Mouse (Mus musculus) Patski (cell line): ENCODE results near the gene Dok5. TPM values are rescaled to one million over a fixed set of nuclear protein-coding genes. Genes with fewer than 3 reads are reported as not detected.

ENCODE experiments used
- ATAC-seq: fragments of 100-300 bp; one replicate; pipeline ENCODE4 v1.8.0; 2021
- CTCF ChIA-PET: fragments of 350-600 bp; sonication (Branson Sonifier 250); formaldehyde crosslinking; loops from one replicate; lab custom pipeline; 2022; ENCODE audit warnings: inconsistent platforms; lab: Charles Lee
- POLR2A ChIA-PET: fragments of 350-600 bp; sonication (Branson Sonifier 250); formaldehyde crosslinking; loops from one replicate; lab custom pipeline; 2022; ENCODE audit warnings: antibody characterized with exemption, inconsistent platforms; lab: Charles Lee
- DNase-seq: peaks from one replicate; pipeline ENCODE4 v3.0.0-alpha.2; 2011; ENCODE audit warnings: low read depth, low spot score
- H3K27me3 ChIP-seq: fragments of 371-371 bp; one replicate; pipeline ENCODE4 v1.5.1; 2021
- CTCF ChIP-seq: fragments of 100-300 bp; IDR thresholded peaks from one replicate; pipeline ENCODE4 v1.5.1; 2021
- in situ Hi-C: fragments of 300-500 bp; cut with MboI; formaldehyde crosslinking; loops from 3 replicates; pipeline ENCODE4 v1.11.1; 2018; ENCODE audit warnings: low pct_unique_long_range_greater_than_20kb, mixed read lengths
- polyA plus RNA-seq: library from polyadenylated mRNA; unstranded; gene quantifications from one replicate; pipeline ENCODE4 v1.2.3, GENCODE M21; 2021

Gene Dok5
- polyA plus RNA-seq, result not detected

DNA sequence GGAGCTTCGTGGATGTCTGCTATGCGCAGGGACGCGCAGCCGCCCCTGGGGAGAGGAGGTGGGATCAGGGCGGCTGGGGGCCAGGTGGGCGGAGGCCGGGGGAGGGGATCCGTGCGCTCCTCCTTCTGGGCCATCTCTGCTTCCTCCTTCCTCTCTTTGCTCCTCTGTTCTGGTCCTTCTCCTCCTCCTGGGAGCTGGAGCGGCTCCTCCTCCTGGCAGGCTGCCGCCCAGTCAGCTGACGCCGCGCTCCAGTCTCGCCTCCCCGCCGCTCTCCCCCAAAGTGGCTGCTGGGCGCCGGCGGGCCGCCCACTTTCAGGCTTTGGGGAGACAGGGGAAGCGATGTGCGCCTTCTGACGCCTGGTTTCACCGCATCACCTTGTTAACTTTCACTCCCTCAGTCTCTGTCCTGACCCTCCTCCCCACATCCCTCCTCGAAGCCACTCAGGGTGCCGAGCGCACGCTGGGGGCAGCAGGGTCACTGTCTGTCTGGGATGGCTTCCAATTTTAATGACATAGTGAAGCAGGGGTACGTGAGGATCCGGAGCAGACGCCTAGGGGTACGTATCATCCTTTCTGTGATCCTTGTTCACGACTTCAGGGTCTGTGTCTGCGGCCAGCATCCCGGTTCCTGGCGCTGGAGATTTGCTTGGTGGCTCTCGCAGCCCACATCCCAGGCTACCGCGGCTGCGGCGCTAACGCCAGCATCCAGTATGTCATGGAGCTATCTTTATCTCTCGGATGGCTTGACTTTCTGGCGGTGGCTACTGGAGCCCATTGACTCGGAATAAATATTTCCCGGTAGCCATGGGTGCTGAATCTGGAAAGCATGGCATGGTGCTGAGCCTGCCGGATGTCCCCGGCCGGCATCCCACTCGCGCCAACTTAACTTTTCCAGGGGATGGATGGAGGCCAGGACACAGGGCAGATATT lies at the start of gene Dok5:
Dok5 (plus strand) TSS at position 176 of the 930 bp plus-strand sequence.
- in situ Hi-C loops, result no loop called here
- ChIA-PET CTCF (no interaction called here), POLR2A (no interaction called here)
- ATAC-seq (no peak), DNase-seq (no peak)
- H3K27me3 ChIP-seq, result no peaks in the 10 kb centered on the region
- TF ChIP-seq CTCF, result no peak

- DNase-seq, result no peak
- in situ Hi-C loops, result no loop called here
- CTCF ChIA-PET, result no interaction called here
- ATAC-seq, result no peak
- peak; percentile 40 for TF ChIP-seq CTCF
- H3K27me3 ChIP-seq, result no peaks in the 10 kb centered on the region
- POLR2A ChIA-PET, result no interaction called here
These were observed 48.2 kb upstream of the Dok5 start for GRCm38 (mm10) chr2:170683385-170683784.

GRCm38 (mm10) chr2:170695071-170695936 lies 36.3 kb upstream of the Dok5 start:
- in situ Hi-C loops, result no loop called here
- ChIA-PET CTCF (no interaction called here), POLR2A (no interaction called here)
- no peak for ATAC-seq
- TF ChIP-seq CTCF, result no peak
- no peaks in the 10 kb centered on the region for H3K27me3 ChIP-seq
- DNase-seq, result no peak

DNA sequence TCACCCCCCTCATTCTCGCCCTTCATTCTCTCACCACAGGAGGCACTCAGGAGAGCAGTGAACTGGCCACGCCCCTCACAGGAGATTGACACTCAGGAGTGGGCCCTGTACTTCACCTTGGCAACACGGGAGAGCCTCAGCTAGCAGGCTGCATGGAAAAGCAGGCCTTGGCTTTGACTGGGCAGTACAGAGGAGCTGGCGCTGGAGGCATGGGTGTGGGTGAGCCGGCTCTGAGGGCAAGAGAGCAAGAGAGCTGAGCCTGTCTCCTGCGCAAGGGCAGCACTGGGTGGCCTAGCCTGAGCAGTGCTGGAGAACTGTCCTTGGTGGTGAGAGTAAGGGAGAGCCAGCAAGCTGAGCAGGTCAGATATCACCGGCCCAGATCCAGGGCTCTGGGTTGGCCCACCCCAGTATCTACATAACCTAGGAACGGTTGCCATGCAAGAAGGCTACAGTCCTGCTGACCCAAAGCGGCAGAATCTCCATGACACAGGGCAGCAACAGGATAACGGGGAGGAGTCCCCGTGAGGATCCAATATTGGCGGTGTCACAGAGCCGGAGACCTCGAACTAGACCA lies 35.6 kb upstream of the Dok5 start:
- no peak for DNase-seq
- ATAC-seq, result no peak
- ChIA-PET CTCF (no interaction called here), POLR2A (no interaction called here)
- no peaks in the 10 kb centered on the region for H3K27me3 ChIP-seq
- no peak for TF ChIP-seq CTCF
- in situ Hi-C loops, result no loop called here

- in situ Hi-C loops, result no loop called here
- DNase-seq, result no peak
- ChIA-PET CTCF (no interaction called here), POLR2A (no interaction called here)
- H3K27me3 ChIP-seq, result no peaks in the 10 kb centered on the region
- no peak for TF ChIP-seq CTCF
- ATAC-seq, result no peak
These were observed 31.1 kb upstream of the Dok5 start for GRCm38 (mm10) chr2:170700471-170700870.

GRCm38 (mm10) chr2:170706488-170706887 lies 25.1 kb upstream of the Dok5 start:
- TF ChIP-seq CTCF, result no peak
- CTCF ChIA-PET, result no interaction called here

GRCm38 (mm10) chr2:170707672-170708071 lies 23.9 kb upstream of the Dok5 start:
- DNase-seq, result no peak
- in situ Hi-C loops, result no loop called here
- peak; percentile 33 for TF ChIP-seq CTCF
- ATAC-seq, result no peak
- CTCF ChIA-PET, result interaction anchor here (0.9 kb wide), 1 partner anchor 9 kb away, joined by 3 read pairs; no protein-coding TSS in a partner anchor
- H3K27me3 ChIP-seq, result no peaks in the 10 kb centered on the region
- POLR2A ChIA-PET, result no interaction called here

More at GRCm38 (mm10) chr2:170706488-170706887, 25.1 kb upstream of the Dok5 start:
- POLR2A ChIA-PET, result no interaction called here
- in situ Hi-C loops, result no loop called here
- no peak for ATAC-seq
- DNase-seq, result no peak
- H3K27me3 ChIP-seq, result no peaks in the 10 kb centered on the region

GRCm38 (mm10) chr2:170708901-170709300 lies 22.7 kb upstream of the Dok5 start:
- no peak for TF ChIP-seq CTCF
- DNase-seq (no peak), ATAC-seq (no peak)
- H3K27me3 ChIP-seq, result no peaks in the 10 kb centered on the region
- ChIA-PET POLR2A (no interaction called here), CTCF (no interaction called here)
- in situ Hi-C loops, result no loop called here

GRCm38 (mm10) chr2:170712658-170713285 lies 18.8 kb upstream of the Dok5 start:
- ChIA-PET CTCF (no interaction called here), POLR2A (no interaction called here)
- H3K27me3 ChIP-seq, result no peaks in the 10 kb centered on the region
- DNase-seq (no peak), ATAC-seq (no peak)
- in situ Hi-C loops, result no loop called here
- TF ChIP-seq CTCF, result no peak

GRCm38 (mm10) chr2:170720386-170720785 lies 11.2 kb upstream of the Dok5 start:
- DNase-seq (no peak), ATAC-seq (no peak)
- peaks cover 6% of the 10 kb centered on the region for H3K27me3 ChIP-seq
- no peak for TF ChIP-seq CTCF
- CTCF ChIA-PET, result no interaction called here
- POLR2A ChIA-PET, result no interaction called here
- in situ Hi-C loops, result no loop called here
